Mouse (Mus musculus): Measurements from ENCODE around the gene Gm10778.

DNA sequence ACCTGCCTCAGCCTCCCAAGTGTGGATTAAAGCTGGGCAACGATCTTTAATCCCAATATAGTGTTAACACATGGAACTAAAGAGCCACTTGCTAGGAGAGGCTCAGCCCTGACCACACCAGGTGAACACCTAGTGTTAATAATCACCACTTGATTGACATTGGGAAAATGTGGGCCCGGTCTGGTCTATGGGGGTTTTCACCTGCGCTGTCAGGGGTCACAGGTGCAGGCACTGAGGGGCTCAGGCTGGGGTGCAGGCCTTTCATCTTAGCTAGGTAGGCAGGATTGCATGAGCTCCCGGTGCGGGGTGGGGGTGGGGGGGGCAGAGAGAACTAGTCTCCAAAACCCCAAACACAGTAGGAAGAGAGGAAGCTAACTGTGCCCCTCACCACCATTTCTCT is 49.2 kb upstream of the Gm10778 start:
- TF ChIP-seq POLR2A (IDR thresholded peaks at IDR 0.05; ENCODE audit: extremely low read depth, insufficient read depth, low read length) (no peak), CTCF (IDR thresholded peaks at IDR 0.05; ENCODE audit: low read depth, low read length) (no peak)
